Mouse (Mus musculus): Measurements from ENCODE around the gene Grb2. TPM values are rescaled to one million over a fixed set of nuclear protein-coding genes. Genes with fewer than 3 reads are reported as not detected.
A peak's percentile ranks its signal among the peaks of the same experiment; 100 is the strongest.

Gene Grb2
- polyA plus RNA-seq, 1 experiment from 2014 or later, result 93.9 TPM

DNA sequence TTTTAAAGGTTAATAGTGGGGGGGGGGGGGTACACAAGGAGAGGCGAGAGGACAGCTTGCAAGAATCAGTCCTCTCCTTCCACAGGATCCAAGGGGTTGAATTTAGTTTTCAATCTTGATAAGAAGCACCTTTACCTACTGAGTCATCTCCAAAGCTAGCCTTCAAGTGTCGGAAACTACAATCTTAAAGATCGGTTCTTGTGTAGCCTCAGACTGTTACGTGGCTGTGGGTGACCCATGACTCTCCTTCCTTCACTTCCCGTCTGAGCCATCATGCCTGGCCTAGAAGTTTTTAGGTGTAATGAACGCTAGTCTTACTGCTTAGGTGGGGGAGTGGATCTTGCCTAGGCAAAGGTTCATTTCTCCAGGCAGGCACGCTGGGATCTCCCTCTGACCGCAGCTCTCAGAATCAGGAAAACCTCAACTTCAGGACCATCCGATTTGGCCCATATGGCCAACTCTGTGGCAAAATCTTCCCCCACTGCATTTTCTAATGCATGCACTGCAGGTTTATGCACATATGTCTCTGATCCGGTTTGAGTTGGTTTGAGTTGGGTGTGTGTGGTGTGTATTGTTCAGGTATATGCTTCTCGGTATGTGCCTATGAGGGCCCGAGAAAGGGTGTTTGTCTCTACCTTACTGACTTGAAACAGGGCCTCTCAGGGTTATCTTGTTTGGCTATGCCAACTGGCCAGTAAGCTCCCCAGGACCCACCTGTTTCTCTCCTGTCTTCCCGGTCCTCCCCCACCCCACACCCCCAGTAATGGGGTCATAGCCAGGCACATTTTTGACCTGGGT, 78.5 kb downstream of the Grb2 start:
- 84% methylated on average over 13 of the region's 13 CpGs for WGBS
- no peak overlapping the region for H3K27ac ChIP-seq

DNA sequence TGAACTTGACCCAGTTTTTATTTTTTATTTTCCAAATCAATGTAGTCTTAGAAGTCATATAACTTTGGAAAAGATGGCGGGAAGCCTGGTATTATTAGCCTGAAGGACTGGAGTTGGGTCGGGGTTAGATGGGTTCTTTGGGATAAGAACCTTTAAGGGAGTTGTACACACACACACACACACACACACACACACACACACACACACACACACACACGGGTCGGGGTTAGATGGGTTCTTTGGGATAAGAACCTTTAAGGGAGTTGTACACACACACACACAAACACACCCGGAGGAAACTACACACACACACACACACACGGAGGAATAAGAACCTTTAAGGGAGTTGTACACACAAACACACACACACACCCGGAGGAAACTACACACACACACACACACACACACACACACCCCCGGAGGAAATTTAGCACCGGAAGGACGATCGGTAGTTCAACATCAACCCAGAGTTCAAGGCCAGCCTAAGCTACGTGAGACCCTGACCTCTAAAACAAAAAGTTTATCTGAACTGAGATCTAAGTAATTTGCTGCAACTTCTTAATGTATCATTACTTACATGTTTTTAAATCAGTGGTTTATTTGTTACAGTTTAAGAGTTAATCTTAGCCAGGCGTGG, 79.8 kb downstream of the Grb2 start:
- WGBS, result 49% methylated on average over 13 of the region's 13 CpGs
- H3K4me2 ChIP-seq, result peak overlapping the region; percentile 88
- H3K9me3 ChIP-seq, result no peaks in the 10 kb centered on the region
- H3K9ac ChIP-seq, result no peak overlapping the region
- peaks cover 18% of the 10 kb centered on the region for H3K4me1 ChIP-seq
- H3K27ac ChIP-seq, result peak overlapping the region; percentile 63; the same call in 1 of the 2 replicates
- H3K36me3 ChIP-seq, result peaks cover 3% of the 10 kb centered on the region
- peak overlapping the region; percentile 84 for H3K4me3 ChIP-seq
- no peaks in the 10 kb centered on the region for H3K27me3 ChIP-seq
- peak; percentile 13; the same call in 1 of the 2 replicates for ATAC-seq (ENCODE audit: insufficient number of reproducible peaks, low FRiP score, low TSS enrichment, low read depth)

More for the DNA sequence above, 78.5 kb downstream of the Grb2 start:
- H3K4me2 ChIP-seq, result no peak overlapping the region
- H3K4me1 ChIP-seq, result peaks cover 18% of the 10 kb centered on the region
- ATAC-seq (ENCODE audit: insufficient number of reproducible peaks, low FRiP score, low TSS enrichment, low read depth), result no peak
- H3K4me3 ChIP-seq, result no peak overlapping the region
- H3K9ac ChIP-seq, result no peak overlapping the region
- no peaks in the 10 kb centered on the region for H3K27me3 ChIP-seq
- no peaks in the 10 kb centered on the region for H3K9me3 ChIP-seq
- H3K36me3 ChIP-seq, result no peaks in the 10 kb centered on the region

DNA sequence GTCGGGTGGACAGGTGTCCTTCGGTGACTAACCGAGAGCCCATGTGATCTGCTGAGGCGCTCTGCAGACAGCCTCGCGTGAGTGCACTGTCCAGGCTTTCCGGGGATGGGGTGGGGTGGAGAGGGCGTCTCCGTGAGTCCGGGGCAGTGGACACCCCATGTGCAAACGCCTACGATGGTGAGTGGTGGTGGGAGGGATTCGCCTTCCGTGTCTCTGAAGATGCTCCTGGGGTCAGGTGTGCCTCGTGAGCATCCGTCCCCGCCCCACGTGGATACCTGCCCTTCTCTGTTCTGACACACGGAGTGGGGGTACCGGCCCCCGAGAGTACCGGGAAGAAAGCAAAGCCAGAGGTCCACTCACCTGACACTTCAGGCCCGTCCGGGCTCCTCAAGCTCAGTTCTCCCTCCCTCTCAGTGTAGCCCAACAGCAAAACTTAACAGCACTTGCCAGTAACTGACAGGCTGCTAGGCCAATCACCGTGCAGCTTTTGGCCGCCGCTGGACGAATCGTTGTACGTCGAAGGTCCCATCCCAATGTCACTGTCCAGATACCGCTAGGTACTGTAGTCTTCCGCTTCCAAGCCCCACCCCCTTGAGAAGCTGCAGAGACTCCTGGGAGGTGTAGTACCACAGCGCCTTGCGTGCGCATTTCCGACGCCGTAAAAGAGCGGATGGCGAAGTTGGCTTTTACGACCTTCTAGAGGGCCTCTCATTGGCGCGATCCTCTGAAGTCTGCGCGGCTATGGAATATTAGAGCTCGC, 80.5 kb downstream of the Grb2 start, which contains the start of gene Slc25a19:
TSS of gene Slc25a19 (minus strand) at position 591 of the 760 bp plus-strand sequence.
- Histone ChIP-seq H3K4me1 (peaks cover 18% of the 10 kb centered on the region), H3K4me3 (peak within 1 kb of the TSS; percentile 84), H3K27ac (peak within 1 kb of the TSS; percentile 63; the same call in 1 of the 2 replicates), H3K36me3 (peaks cover 10% of the 10 kb centered on the region), H3K27me3 (no peaks in the 10 kb centered on the region), H3K9me3 (no peaks in the 10 kb centered on the region), H3K9ac (peak within 1 kb of the TSS; percentile 65), H3K4me2 (peak within 1 kb of the TSS; percentile 88)
- under 1% methylated on average over 47 of the region's 47 CpGs for WGBS
- peak; percentile 99 for ATAC-seq (ENCODE audit: insufficient number of reproducible peaks, low FRiP score, low TSS enrichment, low read depth)

DNA sequence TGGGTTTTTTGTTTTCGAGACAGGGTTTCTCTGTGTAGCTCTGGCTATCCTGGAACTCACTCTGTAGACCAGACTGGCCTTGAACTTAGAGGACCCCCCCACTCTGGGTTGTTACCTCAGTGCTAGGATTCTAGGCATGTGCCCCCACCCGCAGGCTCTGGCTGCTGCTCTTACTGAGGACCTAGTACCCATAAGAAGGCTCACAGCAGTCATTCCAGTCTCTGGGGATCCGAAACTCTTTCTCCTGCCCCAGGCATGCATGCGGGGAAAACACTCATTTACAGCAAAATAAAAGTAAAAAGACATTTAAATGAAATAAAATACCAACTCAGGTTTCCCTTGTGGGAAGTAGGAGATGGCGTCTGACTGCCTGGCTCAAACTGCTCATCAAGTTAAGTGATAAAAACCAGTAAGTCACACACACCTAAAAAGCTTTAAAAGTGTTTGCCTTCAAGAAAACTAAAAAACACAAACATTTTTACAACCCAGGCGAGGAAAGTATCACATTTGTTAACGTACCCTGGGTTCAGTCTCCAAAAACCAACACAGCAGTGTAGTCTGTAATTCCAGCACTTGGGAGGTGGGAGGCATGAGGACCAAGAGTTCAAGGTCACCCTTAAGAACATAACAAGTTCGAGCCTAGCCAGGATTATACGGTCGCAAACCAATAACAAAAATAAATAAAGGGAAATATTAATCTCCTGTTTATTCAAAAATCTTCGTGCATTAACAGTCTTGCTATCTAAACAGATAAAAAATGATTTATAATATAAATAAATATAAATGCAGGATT, 81.4 kb downstream of the Grb2 start:
- no peaks in the 10 kb centered on the region for H3K9me3 ChIP-seq
- H3K36me3 ChIP-seq, result peaks cover 18% of the 10 kb centered on the region
- H3K27ac ChIP-seq, result no peak overlapping the region
- peak overlapping the region; percentile 84 for H3K4me3 ChIP-seq
- H3K4me1 ChIP-seq, result peaks cover 18% of the 10 kb centered on the region
- 45% methylated on average over 11 of the region's 11 CpGs for WGBS
- peak overlapping the region; percentile 65; the same call in 1 of the 2 replicates for H3K9ac ChIP-seq
- no peaks in the 10 kb centered on the region for H3K27me3 ChIP-seq
- no peak for ATAC-seq (ENCODE audit: insufficient number of reproducible peaks, low FRiP score, low TSS enrichment, low read depth)
- H3K4me2 ChIP-seq, result peak overlapping the region; percentile 88

DNA sequence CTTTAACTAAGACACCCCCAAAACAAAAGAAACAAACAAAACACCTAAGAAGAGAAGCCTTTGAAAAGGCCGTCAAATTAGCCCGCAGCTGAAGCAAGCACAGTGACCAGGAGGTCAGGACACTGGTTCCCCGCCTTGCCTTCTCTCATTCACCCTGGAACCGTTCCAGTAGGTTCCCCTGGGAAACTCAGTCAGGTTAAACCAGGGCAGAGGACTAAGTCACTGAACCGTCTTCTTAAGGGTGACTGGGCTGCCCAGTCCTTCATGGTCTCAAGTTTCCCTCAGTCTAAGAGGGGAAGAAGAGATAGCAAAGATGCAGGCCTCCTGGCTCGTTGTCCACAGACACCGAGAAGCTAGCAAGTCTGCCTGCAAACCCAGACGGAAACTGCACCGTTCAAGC, 82.5 kb downstream of the Grb2 start:
- peaks cover 27% of the 10 kb centered on the region for H3K36me3 ChIP-seq
- 86% methylated on average over 9 of the region's 9 CpGs for WGBS
- H3K4me3 ChIP-seq, result no peak overlapping the region
- no peak overlapping the region for H3K4me2 ChIP-seq
- H3K27ac ChIP-seq, result no peak overlapping the region
- peaks cover 16% of the 10 kb centered on the region for H3K4me1 ChIP-seq
- no peaks in the 10 kb centered on the region for H3K27me3 ChIP-seq
- ATAC-seq (ENCODE audit: insufficient number of reproducible peaks, low FRiP score, low TSS enrichment, low read depth), result no peak
- H3K9me3 ChIP-seq, result no peaks in the 10 kb centered on the region
- no peak overlapping the region for H3K9ac ChIP-seq

DNA sequence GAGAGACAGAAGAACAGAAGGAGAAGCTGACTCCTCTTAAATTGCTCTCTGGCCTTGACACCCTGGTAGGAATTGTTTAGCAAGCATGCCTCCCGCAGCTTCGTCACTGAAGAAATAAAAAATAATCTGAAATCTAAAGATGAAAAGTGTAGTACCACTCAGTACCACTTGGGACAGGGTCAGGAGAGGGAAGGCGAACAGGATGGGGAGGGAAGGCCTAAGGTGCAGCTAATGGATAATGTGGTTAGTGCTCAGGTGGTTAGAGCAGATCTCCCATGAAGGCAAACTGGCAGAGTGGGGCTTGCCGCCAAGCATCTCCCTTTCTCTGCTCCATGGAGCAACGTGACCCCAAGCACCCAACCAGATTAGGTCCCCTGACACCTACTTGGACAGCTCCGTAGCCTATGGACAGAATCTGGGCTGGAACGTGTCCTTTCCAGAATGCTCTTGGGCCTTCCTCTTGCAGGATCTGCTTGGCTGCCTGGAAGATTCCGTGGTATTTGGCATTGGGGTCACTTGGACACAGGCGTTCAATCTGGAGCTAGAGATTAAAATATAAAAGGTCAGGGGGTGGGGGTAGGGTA, 84.8 kb downstream of the Grb2 start:
- Histone ChIP-seq H3K27ac (no peak overlapping the region), H3K4me1 (peaks cover 16% of the 10 kb centered on the region), H3K9me3 (no peaks in the 10 kb centered on the region), H3K4me2 (no peak overlapping the region), H3K27me3 (no peaks in the 10 kb centered on the region), H3K36me3 (peaks cover 46% of the 10 kb centered on the region), H3K4me3 (no peak overlapping the region), H3K9ac (no peak overlapping the region)
- 74% methylated on average over 9 of the region's 9 CpGs for whole genome bisulfite sequencing
- no peak for ATAC-seq (ENCODE audit: insufficient number of reproducible peaks, low FRiP score, low TSS enrichment, low read depth)

DNA sequence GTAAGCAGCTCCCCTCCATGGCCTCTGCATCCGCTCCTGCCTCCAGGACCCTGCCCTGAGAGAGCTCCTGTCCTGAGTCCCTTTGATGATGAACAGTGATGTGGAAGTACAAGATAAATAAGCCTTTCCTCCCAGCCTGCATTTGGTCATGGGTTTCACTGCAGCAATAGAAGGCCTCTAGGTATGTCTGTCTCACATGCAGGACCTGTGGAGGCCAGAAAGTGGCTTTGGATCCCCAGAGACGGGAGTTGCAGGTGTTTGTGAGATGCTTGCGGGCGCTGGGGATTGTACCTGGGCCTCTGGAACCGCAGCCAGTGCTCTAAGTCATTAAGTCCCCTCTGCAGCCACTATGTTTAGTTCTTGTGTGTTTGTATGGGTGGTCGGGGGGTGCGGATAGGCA, 88.4 kb downstream of the Grb2 start:
- H3K27me3 ChIP-seq, result no peaks in the 10 kb centered on the region
- no peak overlapping the region for H3K9ac ChIP-seq
- no peak for ATAC-seq (ENCODE audit: insufficient number of reproducible peaks, low FRiP score, low TSS enrichment, low read depth)
- peaks cover 67% of the 10 kb centered on the region for H3K36me3 ChIP-seq
- no peaks in the 10 kb centered on the region for H3K9me3 ChIP-seq
- H3K4me2 ChIP-seq, result no peak overlapping the region
- H3K4me3 ChIP-seq, result no peak overlapping the region
- no peaks in the 10 kb centered on the region for H3K4me1 ChIP-seq
- WGBS, result 94% methylated on average over 7 of the region's 7 CpGs
- no peak overlapping the region for H3K27ac ChIP-seq

DNA sequence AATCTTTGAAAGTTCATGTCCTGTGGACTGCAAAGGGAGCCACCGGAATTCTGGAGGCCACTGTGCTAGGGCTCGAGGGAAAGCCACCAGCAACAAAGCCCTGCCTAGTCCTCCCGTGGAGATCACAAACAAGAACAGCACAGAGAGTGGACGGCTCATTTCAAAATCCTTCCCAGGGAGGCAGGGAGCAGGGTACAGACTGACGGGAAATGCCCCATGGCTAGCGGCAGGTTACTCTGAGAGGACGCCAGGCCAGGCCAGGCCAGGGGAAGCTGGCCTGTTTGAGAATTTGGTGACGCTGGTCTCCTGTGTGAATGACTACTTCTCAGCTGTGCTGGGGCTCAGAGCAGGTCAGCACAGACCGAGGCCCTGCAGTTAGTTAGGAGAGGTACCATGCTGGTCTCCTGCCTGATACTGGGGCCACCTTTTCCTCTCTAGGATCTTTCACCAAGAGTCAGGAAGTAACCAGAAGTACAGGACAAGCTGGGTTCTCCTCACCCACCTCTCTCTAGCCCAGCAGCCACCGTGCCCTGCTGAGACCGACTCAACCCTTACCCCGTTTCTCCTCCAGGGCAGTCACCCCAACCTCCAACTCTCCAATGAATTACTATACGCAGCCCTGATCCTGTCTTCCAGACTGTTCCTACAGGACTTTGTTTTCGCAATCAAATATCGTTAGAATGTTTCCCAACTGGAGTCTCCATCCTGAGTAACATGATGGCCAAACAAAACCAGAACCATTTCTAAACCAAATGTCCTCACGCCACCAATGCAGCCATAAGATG, 89.5 kb downstream of the Grb2 start:
- ATAC-seq (ENCODE audit: insufficient number of reproducible peaks, low FRiP score, low TSS enrichment, low read depth), result no peak
- Histone ChIP-seq H3K36me3 (peaks cover 71% of the 10 kb centered on the region), H3K9me3 (no peaks in the 10 kb centered on the region), H3K27me3 (no peaks in the 10 kb centered on the region), H3K4me1 (no peaks in the 10 kb centered on the region), H3K27ac (no peak overlapping the region), H3K4me2 (no peak overlapping the region), H3K4me3 (no peak overlapping the region), H3K9ac (no peak overlapping the region)
- 88% methylated on average over 16 of the region's 16 CpGs for WGBS

DNA sequence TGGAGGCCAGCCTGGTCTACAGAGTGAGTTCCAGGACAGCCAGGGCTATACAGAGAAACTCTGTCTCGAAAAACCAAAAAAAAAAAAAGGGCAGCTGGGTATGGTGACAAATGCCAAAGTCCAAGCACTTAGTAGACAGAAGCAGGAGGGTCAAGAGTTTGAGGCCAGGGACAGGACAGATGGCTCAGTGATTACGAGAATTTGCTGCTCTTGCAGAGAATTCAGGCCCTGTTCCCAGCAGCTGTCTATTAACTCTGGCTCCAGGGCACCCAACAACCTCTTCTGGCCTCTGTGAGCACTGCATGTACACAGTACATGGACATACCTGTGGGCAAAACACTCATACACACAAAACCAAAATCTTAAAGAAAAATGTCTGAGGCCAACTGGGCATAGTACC, 90.4 kb downstream of the Grb2 start:
- WGBS, result 78% methylated on average over 2 of the region's 2 CpGs
- Histone ChIP-seq H3K36me3 (peaks cover 63% of the 10 kb centered on the region), H3K27me3 (no peaks in the 10 kb centered on the region), H3K4me2 (no peak overlapping the region), H3K9me3 (no peaks in the 10 kb centered on the region), H3K9ac (no peak overlapping the region), H3K27ac (no peak overlapping the region), H3K4me1 (peaks cover 8% of the 10 kb centered on the region), H3K4me3 (no peak overlapping the region)
- no peak for ATAC-seq (ENCODE audit: insufficient number of reproducible peaks, low FRiP score, low TSS enrichment, low read depth)

DNA sequence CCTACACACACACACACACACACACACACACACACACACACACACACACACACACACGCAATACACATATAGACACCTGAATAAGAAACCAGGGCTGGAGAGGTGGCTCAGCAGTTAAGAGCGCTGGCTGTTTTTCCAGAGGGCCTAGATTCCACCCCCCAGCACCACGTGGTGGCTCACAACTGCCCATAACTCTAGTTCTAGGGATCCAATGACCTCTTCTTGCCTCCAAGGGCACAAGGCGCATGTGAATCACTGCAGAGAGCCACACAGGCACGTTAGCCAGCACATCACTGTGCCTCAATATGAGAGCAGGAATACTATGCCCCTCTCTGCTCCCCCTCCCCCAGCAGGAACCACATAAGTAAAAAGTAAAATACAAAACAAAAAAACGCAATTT, 91.5 kb downstream of the Grb2 start:
- no peak overlapping the region for H3K27ac ChIP-seq
- peaks cover 10% of the 10 kb centered on the region for H3K4me1 ChIP-seq
- peaks cover 52% of the 10 kb centered on the region for H3K36me3 ChIP-seq
- no peak overlapping the region for H3K9ac ChIP-seq
- WGBS, result 73% methylated on average over 6 of the region's 6 CpGs
- H3K4me2 ChIP-seq, result no peak overlapping the region
- H3K27me3 ChIP-seq, result no peaks in the 10 kb centered on the region
- no peak for ATAC-seq (ENCODE audit: insufficient number of reproducible peaks, low FRiP score, low TSS enrichment, low read depth)
- H3K4me3 ChIP-seq, result no peak overlapping the region
- H3K9me3 ChIP-seq, result no peaks in the 10 kb centered on the region

Data from limb, embryonic 15.5 days (tissue).